Mouse (Mus musculus) megakaryocyte, embryonic 14.5 days (primary cell): ENCODE measurements around the gene Gas2l3.

Experiments
- FLI1 ChIP-seq: IDR thresholded peaks from 2 replicates; pipeline ENCODE4 v1.6.1; 2012; ENCODE audit warnings: low read length, inconsistent platforms, mixed read lengths
- GATA1 ChIP-seq: IDR thresholded peaks from 3 replicates; pipeline ENCODE4 v1.6.1; 2012; ENCODE audit warnings: mixed read lengths, low read length, inconsistent platforms, borderline replicate concordance

DNA sequence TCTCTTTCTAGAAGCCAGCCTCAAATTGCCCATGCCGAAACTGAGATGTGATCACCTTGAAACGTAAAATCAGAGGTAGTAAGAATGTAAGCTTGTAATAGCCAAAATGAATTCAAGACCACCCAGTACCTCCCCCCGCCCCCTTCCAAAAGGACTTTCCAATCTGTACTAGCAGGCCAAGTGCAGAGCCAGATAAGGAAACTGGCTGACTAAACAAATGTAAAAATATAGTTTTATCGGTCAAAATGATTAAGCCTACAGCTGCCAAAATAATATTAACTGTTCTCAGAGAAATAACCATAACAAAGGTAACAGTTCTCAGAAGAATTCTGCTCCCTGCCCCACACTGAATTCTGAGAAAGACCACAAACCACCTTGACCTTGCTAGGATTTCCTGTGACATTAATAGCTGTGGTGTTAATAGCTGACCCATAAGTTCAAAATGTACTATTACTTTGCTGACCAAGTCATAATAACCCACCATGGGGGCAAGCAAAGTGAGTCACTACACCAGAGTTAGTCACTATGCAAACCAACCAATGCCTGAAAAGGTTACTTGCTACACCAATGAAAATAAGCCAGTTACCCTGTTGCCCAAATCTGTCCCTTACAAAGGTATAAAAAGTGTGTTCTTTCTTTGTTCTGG is 21.1 kb upstream of the Gas2l3 start:
- no peak for TF ChIP-seq GATA1
- no peak for TF ChIP-seq FLI1
